In genomic region chr2:120561524-120561923, GRCm38 (mm10) we compare ENCODE assay signal across 20 mouse cellular contexts. TPM values are rescaled to one million over a fixed set of nuclear protein-coding genes. Genes with fewer than 3 reads are reported as not detected.
DNase-seq lines count a peak whose midpoint lies in the region; ATAC-seq and TF ChIP-seq lines count a peak whose summit lies in the region.
"Had no signal": no experiment of that assay in that cellular context is flagged by ENCODE, and none has a peak within 500 bp of the region (broad histone marks: within the 10 kb centered on the region; RNA-seq: fewer than 3 reads in every experiment).

No protein-coding gene starts in this region.

- peaks cover 69% of the 10 kb centered on the region for H3K79me2 ChIP-seq in CH12.LX (replicated peaks; ENCODE audit: control insufficient read depth, extremely low read depth, insufficient read depth, poor library complexity, severe bottlenecking)

- no peak overlapping the region for H3K27ac ChIP-seq in liver, embryonic 13.5 days
- no peak overlapping the region for H3K27ac ChIP-seq in liver, embryonic 12.5 days
- peak overlapping the region; percentile 58 for H3K27ac ChIP-seq in CH12.LX (ENCODE audit: insufficient read depth, low read depth)
- H3K27ac ChIP-seq in left cerebral cortex, adult 2 months, result no peak overlapping the region
- H3K27ac ChIP-seq: embryonic facial prominence, embryonic 15.5 days; hindbrain, embryonic 12.5 days had no signal

- TF ChIP-seq CTCF in CH12.LX (conservative IDR thresholded peaks at IDR 0.05 in 1 of 2, IDR thresholded peaks at IDR 0.05 in 1 of 2; ENCODE audit: low read depth in 2 of 2, low read length in 2 of 2), result no peak
- no peak for TF ChIP-seq CTCF in left cerebral cortex, adult 2 months (IDR thresholded peaks at IDR 0.05)

- intact Hi-C loops in left cerebral cortex, adult 2 months (cut with DNase I), result no loop called here
- intact Hi-C loops in left cerebral cortex, postnatal 14 days (cut with DNase I), result no loop called here

- H3K36me3 ChIP-seq in liver, embryonic 13.5 days, result peaks cover 13% of the 10 kb centered on the region; the same call in 1 of the 2 replicates
- peaks cover 12% of the 10 kb centered on the region for H3K36me3 ChIP-seq in liver, embryonic 12.5 days
- H3K36me3 ChIP-seq in CH12.LX (replicated peaks in 1 of 2; ENCODE audit: control insufficient read depth in 1 of 2, insufficient read depth in 1 of 2, low read length in 1 of 2), result peaks cover 0 to 29% of the 10 kb centered on the region in 2 experiments
- H3K36me3 ChIP-seq: embryonic facial prominence, embryonic 15.5 days; hindbrain, embryonic 12.5 days had no signal

- TF ChIP-seq RAD21 in CH12.LX (IDR thresholded peaks at IDR 0.05; ENCODE audit: low read depth, low read length), result no peak

- no peaks in the 10 kb centered on the region for H3K9me3 ChIP-seq in liver, embryonic 13.5 days (replicated peaks)
- H3K9me3 ChIP-seq in liver, embryonic 12.5 days (replicated peaks), result no peaks in the 10 kb centered on the region
- H3K9me3 ChIP-seq in CH12.LX (replicated peaks; ENCODE audit: low read length), result no peaks in the 10 kb centered on the region
- H3K9me3 ChIP-seq: embryonic facial prominence, embryonic 15.5 days; hindbrain, embryonic 12.5 days had no signal

- no peaks in the 10 kb centered on the region for H3K27me3 ChIP-seq in liver, embryonic 13.5 days
- H3K27me3 ChIP-seq in liver, embryonic 12.5 days (replicated peaks), result no peaks in the 10 kb centered on the region
- H3K27me3 ChIP-seq in CH12.LX (replicated peaks), result no peaks in the 10 kb centered on the region
- H3K27me3 ChIP-seq: embryonic facial prominence, embryonic 15.5 days; hindbrain, embryonic 12.5 days had no signal

- WGBS in liver, embryonic 13.5 days (ENCODE audit: insufficient replicate concordance), result 81% methylated on average over 1 of the region's 1 CpGs
- 82% methylated on average over 1 of the region's 1 CpGs for WGBS in liver, embryonic 12.5 days (ENCODE audit: insufficient replicate concordance)

- no peak for DNase-seq in liver, embryonic 13.5 days
- DNase-seq in CH12.LX (ENCODE audit: extremely low read depth), result peak; percentile 63
- peak; percentile 33 for DNase-seq in induced T-regulatory cell, adult 2 months (ENCODE audit: low read depth)
- DNase-seq in left cerebral cortex, adult 2 months (ENCODE audit: extremely low spot score in 1 of 2, low spot score in 2 of 2), result no peak
- DNase-seq in left cerebral cortex, postnatal 14 days (ENCODE audit: low spot score in 2 of 2), result no peak
- DNase-seq: adrenal gland, adult 2 months; adrenal gland, postnatal 36 days; cerebellum, adult 11 months; cerebellum, adult 8-10 months; cerebellum, postnatal 14 days; embryo, embryonic 11 days; gastrocnemius, postnatal 14 days; heart, postnatal 10 days; heart, postnatal 4 days had no signal

- peaks cover 64% of the 10 kb centered on the region for H3K4me1 ChIP-seq in liver, embryonic 13.5 days (replicated peaks)
- H3K4me1 ChIP-seq in liver, embryonic 12.5 days, result peaks cover 73% of the 10 kb centered on the region
- peaks cover 4 to 46% of the 10 kb centered on the region in 2 experiments; a peak in 2 of 4 replicates for H3K4me1 ChIP-seq in CH12.LX (ENCODE audit: control insufficient read depth in 1 of 2, insufficient read depth in 2 of 2)

- 0 out of 2 replicates have a peak overlapping the region, but pooled peaks have one; percentile 86 for H3K4me3 ChIP-seq in liver, embryonic 13.5 days (replicated peaks)
- H3K4me3 ChIP-seq in liver, embryonic 12.5 days, result no peak overlapping the region
- peak overlapping the region in 2 of 3 experiments; percentile 20 to 39 for H3K4me3 ChIP-seq in CH12.LX (replicated peaks in 1 of 3; ENCODE audit: low read depth in 2 of 3, low read length in 2 of 3, poor library complexity in 1 of 3)
- H3K4me3 ChIP-seq in left cerebral cortex, adult 2 months, result no peak overlapping the region
- H3K4me3 ChIP-seq: erythroblast, embryonic 14.5 days; hindbrain, embryonic 12.5 days had no signal

- TF ChIP-seq POLR2A in CH12.LX (IDR thresholded peaks at IDR 0.05; ENCODE audit: low read depth, low read length), result no peak

- TF ChIP-seq EP300 in CH12.LX (IDR thresholded peaks at IDR 0.05; ENCODE audit: low read length), result peak; percentile 76

- dilution Hi-C loops in CH12.LX (cut with MboI; ENCODE audit: extremely low pct_ligation_motif_present, extremely low pct_unique_long_range_greater_than_20kb, low sequenced_read_pairs), result no loop called here

- in situ Hi-C loops in CH12.LX (cut with MboI; ENCODE audit: low pct_ligation_motif_present, low pct_unique_long_range_greater_than_20kb, low sequenced_read_pairs), result no loop called here

- H3K4me2 ChIP-seq in liver, embryonic 13.5 days, result no peak overlapping the region
- no peak overlapping the region for H3K4me2 ChIP-seq in liver, embryonic 12.5 days
- H3K4me2 ChIP-seq in CH12.LX (ENCODE audit: insufficient read depth, low read depth, poor library complexity, severe bottlenecking), result peak overlapping the region; percentile 96
- H3K4me2 ChIP-seq: hindbrain, embryonic 12.5 days had no signal

- H3K9ac ChIP-seq in liver, embryonic 13.5 days, result no peak overlapping the region
- H3K9ac ChIP-seq in liver, embryonic 12.5 days, result no peak overlapping the region
- H3K9ac ChIP-seq in CH12.LX (ENCODE audit: insufficient read depth, low read depth), result peak overlapping the region; percentile 43; the same call in 1 of the 2 replicates
- H3K9ac ChIP-seq: embryonic facial prominence, embryonic 15.5 days; hindbrain, embryonic 12.5 days had no signal

- ATAC-seq in liver, embryonic 13.5 days (ENCODE audit: low read depth), result no peak
- ATAC-seq in liver, embryonic 12.5 days, result no peak
- ATAC-seq: forebrain, embryonic 16.5 days; hindbrain, embryonic 16.5 days had no signal

TF ChIP-seq in CH12.LX, 34 proteins besides CTCF, POLR2A, EP300 and RAD21:
- peak; percentile 12; the same call in 1 of the 2 replicates for TF ChIP-seq JUN (IDR thresholded peaks at IDR 0.05; ENCODE audit: insufficient read depth, low read depth, low read length)
- no peak for TF ChIP-seq SMC3 (IDR thresholded peaks at IDR 0.05; ENCODE audit: low read depth, low read length)
- no peak for TF ChIP-seq CHD1 (IDR thresholded peaks at IDR 0.05; ENCODE audit: low read depth, low read length)
- peak; percentile 78 for TF ChIP-seq ETS1 (conservative IDR thresholded peaks at IDR 0.05; ENCODE audit: low read depth, low read length)
- TF ChIP-seq ZNF384 (IDR thresholded peaks at IDR 0.05; ENCODE audit: low read depth, low read length), result peak; percentile 93
- TF ChIP-seq JUND (conservative IDR thresholded peaks at IDR 0.05; ENCODE audit: low read depth, low read length), result peak; percentile 50
- no peak for TF ChIP-seq MYC (IDR thresholded peaks at IDR 0.05; ENCODE audit: low read depth, low read length)
- TF ChIP-seq IRF4 (IDR thresholded peaks at IDR 0.05; ENCODE audit: low read depth, low read length), result peak; percentile 85
- peak; percentile 46; the same call in 1 of the 2 replicates for TF ChIP-seq SIN3A (IDR thresholded peaks at IDR 0.05; ENCODE audit: low read length)
- TF ChIP-seq MEF2A (IDR thresholded peaks at IDR 0.05; ENCODE audit: borderline replicate concordance, low read depth, low read length), result peak; percentile 56; the same call in 1 of the 2 replicates
- TF ChIP-seq USF1 (IDR thresholded peaks at IDR 0.05; ENCODE audit: low read depth, low read length), result no peak

RNA-seq across cellular contexts. Expression of gene Zfp106, which starts 2.1 kb away (rescaled TPM):
- 25.6 and 29.1 TPM in 2 replicates for polyA plus RNA-seq in liver, embryonic 13.5 days (2015; fragmentation: Nextera tagmentation; extraction: Ambion mirVana)
- 41.9 and 43.4 TPM in 2 replicates for polyA plus RNA-seq in liver, embryonic 12.5 days (2016; fragmentation: Nextera tagmentation; extraction: Ambion mirVana)
- total RNA-seq in CH12.LX (2012; rRNA removed) (89.4 and 93.8 TPM in 2 replicates), CH12.LX (2014; rRNA removed) (113 and 130 TPM in 2 replicates)
- 183 and 203 TPM in 2 replicates for polyA plus RNA-seq in CH12.LX (2012; ENCODE audit: insufficient read length, low read depth)
- 100 to 1,000 TPM; 169 to 182 TPM for total RNA-seq in left cerebral cortex, adult 2 months (2021)
- 100 to 1,000 TPM; 101 to 105 TPM for total RNA-seq in left cerebral cortex, postnatal 14 days (2021)

RNA-seq across cellular contexts. Expression of gene Snap23, which starts 5.9 kb away (rescaled TPM):
- polyA plus RNA-seq in liver, embryonic 13.5 days (2015; fragmentation: Nextera tagmentation; extraction: Ambion mirVana), result 31.3 and 36.9 TPM in 2 replicates
- 48.5 and 49.6 TPM in 2 replicates for polyA plus RNA-seq in liver, embryonic 12.5 days (2016; fragmentation: Nextera tagmentation; extraction: Ambion mirVana)
- total RNA-seq in CH12.LX (2012; rRNA removed), result 15.9 and 20.5 TPM in 2 replicates
- total RNA-seq in CH12.LX (2014; rRNA removed), result 23.0 and 25.3 TPM in 2 replicates
- 35.8 and 44.5 TPM in 2 replicates for polyA plus RNA-seq in CH12.LX (2012; ENCODE audit: insufficient read length, low read depth)
- 10 to 100 TPM; 19.1 to 23.5 TPM for total RNA-seq in left cerebral cortex, adult 2 months (2021)
- total RNA-seq in left cerebral cortex, postnatal 14 days (2021), result 10 to 100 TPM; 16.8 to 18.5 TPM

RNA-seq across cellular contexts. Expression of gene Haus2, which starts 47.7 kb away (rescaled TPM):
- polyA plus RNA-seq in liver, embryonic 13.5 days (2015; fragmentation: Nextera tagmentation; extraction: Ambion mirVana), result 17.6 and 19.1 TPM in 2 replicates
- 21.7 and 21.8 TPM in 2 replicates for polyA plus RNA-seq in liver, embryonic 12.5 days (2016; fragmentation: Nextera tagmentation; extraction: Ambion mirVana)
- 12.8 and 15.4 TPM in 2 replicates for total RNA-seq in CH12.LX (2012; rRNA removed)
- 37.8 and 41.4 TPM in 2 replicates for total RNA-seq in CH12.LX (2014; rRNA removed)
- 18.2 and 21.0 TPM in 2 replicates for polyA plus RNA-seq in CH12.LX (2012; ENCODE audit: insufficient read length, low read depth)
- 10 to 100 TPM; 11.7 to 14.4 TPM for total RNA-seq in left cerebral cortex, adult 2 months (2021)
- 10 to 100 TPM; 16.3 to 17.1 TPM for total RNA-seq in left cerebral cortex, postnatal 14 days (2021)

RNA-seq across cellular contexts. Expression of gene Lrrc57, which starts 47.8 kb away (rescaled TPM):
- polyA plus RNA-seq in liver, embryonic 13.5 days (2015; fragmentation: Nextera tagmentation; extraction: Ambion mirVana), result 14.2 and 15.6 TPM in 2 replicates
- 16.0 and 18.0 TPM in 2 replicates for polyA plus RNA-seq in liver, embryonic 12.5 days (2016; fragmentation: Nextera tagmentation; extraction: Ambion mirVana)
- total RNA-seq in CH12.LX (2012; rRNA removed) (8.9 and 9.1 TPM in 2 replicates), CH12.LX (2014; rRNA removed) (15.6 and 18.8 TPM in 2 replicates)
- polyA plus RNA-seq in CH12.LX (2012; ENCODE audit: insufficient read length, low read depth), result 10.3 and 10.5 TPM in 2 replicates
- 10 to 100 TPM; 41.6 to 42.5 TPM for total RNA-seq in left cerebral cortex, adult 2 months (2021)
- total RNA-seq in left cerebral cortex, postnatal 14 days (2021), result 10 to 100 TPM; 31.7 to 34.5 TPM

Comparison
In these comparisons a context has a peak if more than half of its experiments do, and no peak if none do; other contexts are left out.
1. H3K4me3 ChIP-seq: peak in liver, embryonic 13.5 days (single experiment) and CH12.LX (2 of 3); none in liver, embryonic 12.5 days (single experiment) and left cerebral cortex, adult 2 months (single experiment).
2. DNase-seq: peak in CH12.LX (single experiment) and induced T-regulatory cell, adult 2 months (single experiment); none in liver, embryonic 13.5 days (single experiment), left cerebral cortex, adult 2 months (0 of 2) and left cerebral cortex, postnatal 14 days (0 of 2).